Mouse (Mus musculus): Measurements from ENCODE around the gene Catsper3.

The Catsper3 gene

DNA sequence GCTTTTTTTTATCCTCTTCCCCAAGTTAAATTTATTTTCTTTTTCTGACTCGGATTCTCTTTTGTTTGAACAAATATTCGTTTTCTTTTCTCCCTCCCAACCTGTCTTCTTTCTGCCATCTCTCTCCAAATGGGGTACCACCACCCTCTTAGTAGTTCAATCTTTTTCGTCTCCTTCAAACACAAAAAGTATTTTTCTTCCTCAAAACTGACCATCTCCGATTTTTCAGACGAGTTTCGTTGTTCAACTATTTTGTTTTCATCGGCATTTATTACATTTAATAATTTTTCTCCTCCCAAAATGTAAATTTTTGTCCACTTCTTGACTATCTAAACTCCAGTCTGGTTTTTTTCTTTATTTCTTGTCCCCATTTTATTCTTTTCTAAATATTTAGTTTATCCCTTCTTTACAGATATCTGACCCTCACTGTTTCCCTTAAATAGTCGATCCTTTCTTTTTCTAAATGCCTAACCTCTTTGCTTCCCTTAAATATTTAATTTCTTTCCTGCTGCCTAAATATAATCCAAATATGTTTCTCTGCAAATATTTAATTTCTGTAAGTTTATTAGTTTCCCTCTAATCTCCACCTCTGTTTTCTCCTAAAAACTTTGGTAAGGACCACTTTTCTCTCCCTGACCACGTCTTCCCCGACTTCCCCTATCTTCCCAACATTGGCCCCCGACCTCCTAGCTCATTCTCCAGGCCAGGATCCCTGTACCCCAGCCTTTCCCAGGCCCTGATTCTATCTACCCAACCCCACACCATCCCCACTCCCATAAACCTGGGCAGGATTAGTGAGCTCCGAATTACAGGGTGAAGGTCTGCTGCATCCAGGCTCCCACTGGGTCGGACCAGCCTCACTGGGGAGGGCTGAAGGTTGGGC is 42.7 kb downstream of the Catsper3 start:
- DNase-seq (ENCODE audit: low spot score in 2 of 2): no peak

DNA sequence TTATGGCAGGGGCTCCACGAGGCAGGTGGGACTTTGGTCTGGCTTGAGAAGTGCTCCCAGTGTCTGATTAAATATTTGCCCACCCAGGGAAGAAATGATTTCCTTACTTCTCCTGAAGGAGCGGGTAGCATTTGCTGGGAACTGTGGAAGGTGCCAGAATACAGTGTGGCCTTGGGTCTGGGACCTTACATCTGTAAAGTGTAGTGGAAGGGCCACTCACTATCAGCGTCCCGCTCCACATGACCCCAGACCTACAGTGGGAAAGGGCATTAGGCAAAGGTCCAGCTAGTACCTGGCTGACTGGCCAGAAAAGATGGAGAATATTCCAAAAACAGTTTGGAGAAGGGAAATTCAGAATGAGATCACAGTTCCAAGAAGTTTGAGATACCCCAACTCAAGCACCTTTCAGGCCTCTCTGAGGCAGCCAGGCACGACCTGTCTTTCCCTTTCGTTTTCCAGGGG is 43.3 kb downstream of the Catsper3 start:
- no peak for DNase-seq (ENCODE audit: low spot score in 2 of 2)

DNA sequence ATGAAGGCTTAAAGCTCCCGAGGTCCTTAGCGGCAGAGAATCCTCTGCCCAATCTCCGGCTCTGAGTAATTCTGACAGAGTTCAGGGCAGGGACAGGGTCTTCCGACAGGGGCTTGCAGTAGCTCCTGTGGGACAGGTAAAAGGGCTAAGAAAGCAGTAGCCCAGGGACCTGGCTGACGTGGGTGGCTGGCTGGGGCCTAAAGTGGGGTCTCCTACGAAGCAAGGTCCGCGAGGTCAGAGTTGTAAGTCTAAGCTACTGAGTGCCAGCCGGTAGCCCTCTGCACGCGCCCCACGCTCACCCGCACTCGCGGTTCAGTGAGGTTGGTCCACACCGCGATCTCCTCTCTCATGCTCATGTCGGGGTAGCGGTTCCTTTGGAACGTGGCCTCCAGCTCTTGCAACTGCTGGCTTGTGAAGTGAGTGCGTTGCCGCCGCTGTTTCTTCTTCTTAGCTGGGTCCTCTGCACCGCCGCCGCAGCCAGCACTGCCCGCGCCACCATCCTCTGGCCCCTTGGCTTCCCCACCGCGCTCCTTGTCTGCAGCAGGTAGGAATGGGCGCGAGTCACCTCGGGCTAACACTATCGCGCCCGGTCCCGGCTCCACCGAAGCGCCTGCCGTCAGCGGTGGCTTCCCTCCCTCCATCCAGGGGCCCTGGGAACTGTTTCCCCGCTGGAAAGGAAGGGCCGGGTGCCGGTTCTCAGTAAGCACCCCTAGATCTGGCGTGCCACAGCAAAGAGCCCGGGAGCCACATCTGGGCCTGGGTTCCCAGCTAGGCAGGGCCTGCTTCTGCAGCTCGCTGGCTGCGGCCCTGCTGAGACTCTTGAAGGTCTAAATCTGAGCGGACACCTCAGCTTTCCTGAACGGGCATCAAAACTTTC is 44.0 kb downstream of the Catsper3 start:
- DNase-seq (ENCODE audit: low spot score in 2 of 2): no peak

DNA sequence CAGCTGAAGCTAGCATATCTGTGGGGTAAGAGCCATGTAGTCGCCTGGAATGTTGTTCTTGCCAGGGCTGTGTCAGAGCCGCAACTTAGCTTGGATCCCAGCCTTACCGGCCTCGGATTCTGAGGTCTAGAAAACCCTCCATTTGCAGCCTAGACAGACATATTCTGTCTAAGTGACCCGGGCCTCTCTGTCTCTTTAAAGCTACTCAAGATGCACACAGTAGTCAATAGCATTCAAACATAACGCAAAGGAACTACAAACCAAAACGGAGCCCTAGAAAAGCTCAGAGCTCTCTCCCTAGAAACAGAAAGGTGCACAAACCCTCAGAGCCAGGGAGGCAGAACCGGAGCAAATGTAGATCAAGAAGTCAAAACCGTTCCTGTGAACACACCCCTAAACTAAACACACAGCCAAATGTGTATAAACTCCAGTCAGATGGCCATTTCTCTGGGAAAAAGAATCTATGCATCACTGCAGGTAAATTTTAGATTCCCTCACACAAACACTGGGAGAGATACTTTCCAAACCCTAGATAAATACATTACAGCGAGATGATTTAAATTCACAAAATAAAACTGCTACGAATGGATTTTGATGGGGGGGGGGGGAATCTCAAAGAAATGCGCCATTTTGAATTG is 44.8 kb downstream of the Catsper3 start:
- DNase-seq (ENCODE audit: low spot score in 2 of 2): no peak

DNA sequence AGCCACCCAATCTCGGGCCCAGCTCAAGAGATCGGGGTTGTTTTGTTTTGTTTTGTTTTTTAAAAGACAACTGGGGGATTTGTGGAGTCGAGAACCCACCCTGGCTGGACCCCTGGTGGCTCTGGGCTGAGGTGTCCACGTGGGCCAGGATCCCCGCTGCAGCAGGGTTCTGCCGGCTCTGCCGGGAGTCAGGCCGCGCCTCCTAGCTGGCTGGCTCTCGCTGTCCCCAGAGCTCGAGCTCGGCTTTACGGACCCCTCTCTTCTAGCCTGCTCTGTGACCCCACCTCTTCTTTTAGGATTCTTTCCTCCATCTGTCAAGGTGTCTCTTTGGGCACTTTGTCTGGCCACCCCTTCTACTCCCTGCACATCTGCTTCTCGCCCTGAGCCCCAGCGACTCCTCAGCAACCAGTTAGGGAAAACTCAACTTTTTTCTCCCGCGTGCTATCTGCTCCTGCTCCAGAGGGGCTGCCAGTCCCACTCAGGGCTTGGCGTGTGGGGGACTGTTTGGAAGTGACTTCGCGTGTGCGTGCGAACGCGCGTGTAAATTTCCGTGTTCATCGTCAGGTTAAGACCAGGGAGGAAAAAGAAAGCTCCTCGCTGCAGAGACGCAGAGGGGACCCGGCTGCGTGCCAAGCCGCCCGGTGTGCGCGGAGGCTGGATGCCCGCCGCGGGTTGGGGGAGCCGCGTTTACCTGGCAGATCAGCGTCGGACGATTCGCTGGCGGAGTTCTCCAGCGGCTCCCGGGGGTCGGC is 45.9 kb downstream of the Catsper3 start:
- DNase-seq (ENCODE audit: low spot score in 2 of 2): no peak

DNA sequence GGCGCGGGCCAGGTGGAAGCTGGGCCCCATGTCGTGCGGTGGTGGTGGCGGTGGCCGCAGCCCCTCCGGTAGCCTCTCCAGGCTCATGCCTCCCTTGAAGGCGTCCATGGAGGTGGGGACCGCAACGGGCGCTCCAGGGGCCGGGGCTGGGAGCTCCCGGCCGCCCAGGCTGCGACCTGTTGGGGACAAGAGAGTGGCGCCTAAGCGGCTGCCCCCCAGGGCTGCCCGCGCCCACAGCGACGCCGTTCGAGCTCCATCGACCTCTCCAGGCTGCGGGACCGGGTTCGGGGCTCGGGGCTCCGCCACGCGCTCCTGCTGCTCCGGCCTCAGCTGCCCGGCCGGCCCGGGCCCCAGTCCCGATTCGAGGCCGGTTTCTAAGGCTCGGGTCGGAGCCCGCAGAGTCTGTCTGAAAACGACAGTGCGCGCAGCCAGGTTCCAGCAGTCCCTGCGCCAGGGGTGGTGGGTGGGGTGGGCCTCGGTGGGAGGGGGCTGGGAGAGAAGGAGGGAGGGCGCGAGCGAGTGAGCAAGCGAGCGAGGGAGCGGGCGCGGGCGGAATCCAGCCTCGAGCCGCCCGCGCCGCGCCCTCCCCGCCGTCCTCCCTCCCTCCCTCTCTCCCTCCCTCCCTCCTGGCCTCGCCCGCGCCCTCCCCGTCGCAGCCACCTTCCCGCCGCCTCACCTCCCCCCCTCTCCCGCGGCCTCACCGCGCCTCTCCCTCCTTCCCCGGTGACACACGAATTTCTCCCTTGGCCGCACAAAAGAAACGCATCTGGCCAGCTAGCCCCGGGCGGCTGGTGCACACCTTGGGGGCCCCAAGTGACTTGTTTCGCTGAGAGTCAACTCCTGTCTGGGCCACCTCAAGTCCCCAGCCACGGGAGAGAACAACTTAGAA is 46.7 kb downstream of the Catsper3 start:
- no peak for DNase-seq (ENCODE audit: low spot score in 2 of 2)

DNA sequence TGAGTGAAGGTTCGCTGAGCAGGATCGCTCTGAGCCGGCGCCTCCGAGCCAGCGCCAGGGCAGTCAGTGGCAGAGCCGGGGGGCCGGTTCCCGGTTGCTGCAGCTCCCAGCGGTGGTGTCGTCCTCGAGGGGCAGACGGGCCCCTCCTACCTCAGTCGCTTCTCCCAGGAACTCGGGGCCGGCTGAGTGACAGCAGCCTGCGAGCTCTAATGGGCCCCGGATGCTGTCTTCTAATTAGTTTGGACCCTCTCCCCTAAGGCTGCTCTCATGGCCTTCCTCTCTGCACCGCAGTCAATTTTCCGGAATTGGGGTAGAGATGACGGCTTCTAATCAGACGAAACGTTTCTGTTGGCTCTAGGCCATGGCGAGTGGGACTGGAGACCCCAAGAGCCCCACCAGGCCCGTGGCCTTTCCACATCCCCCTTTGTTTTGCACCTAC is 47.4 kb downstream of the Catsper3 start:
- DNase-seq (ENCODE audit: low spot score in 2 of 2): no peak

DNA sequence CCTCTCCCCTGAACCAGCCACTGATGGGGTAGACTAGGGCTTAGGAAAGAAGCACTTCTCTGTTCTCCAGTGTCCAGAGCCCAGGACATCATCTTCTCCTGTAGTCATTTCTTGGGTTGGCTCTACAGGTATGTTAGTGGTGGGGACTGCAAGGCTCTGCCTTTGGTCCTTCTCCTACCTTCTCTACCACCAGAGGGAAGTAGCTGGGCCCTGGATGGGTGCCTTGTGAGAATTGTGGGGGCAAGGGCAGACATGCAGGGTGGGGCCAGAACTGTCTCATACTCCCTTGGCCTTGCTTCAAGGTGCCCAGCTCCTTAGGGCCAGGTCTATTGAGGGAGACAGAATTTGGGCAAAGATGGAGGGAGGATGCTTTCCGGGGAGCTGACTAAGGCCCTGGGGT is 48.2 kb downstream of the Catsper3 start:
- DNase-seq (ENCODE audit: low spot score in 2 of 2): no peak

DNA sequence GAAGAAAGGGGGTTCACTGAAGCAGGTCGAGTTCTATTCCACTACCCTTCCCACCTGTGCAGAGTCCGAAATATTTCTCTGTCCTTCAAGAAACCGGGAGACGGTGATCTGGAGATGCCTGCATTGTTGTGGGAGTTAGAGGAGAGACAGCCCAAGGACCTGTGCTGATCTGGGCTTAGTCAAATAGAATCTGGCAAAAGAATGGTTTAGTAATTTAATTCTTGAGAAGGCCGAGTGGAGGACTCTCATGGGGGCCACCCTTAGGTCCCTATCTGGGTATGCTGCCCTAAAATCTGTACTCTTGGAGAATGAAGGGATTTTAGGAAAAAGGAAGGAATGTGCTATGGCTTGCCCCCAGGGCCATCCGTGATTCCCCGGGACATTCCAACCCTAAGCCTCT is 49.6 kb downstream of the Catsper3 start:
- no peak for DNase-seq (ENCODE audit: low spot score in 2 of 2)

DNA sequence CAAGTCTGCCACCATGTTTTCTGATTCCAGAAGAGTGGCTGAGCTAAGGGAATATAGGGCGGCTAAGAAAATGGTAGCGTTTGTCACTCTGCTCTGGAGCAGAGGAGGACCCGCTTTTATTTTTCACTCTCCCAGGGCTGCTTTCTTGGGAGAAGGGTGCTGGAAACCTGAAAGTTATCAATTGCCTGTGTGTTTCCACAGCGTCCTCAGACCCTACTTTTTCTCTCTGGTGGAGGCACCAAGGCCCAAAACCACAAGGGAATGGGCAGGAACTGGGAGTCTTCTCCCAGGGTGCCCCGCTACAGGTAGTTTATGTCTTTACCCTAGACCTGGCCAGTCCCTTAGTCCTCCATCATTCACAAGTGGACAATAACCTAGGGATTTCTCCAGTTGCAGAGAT is 50.3 kb downstream of the Catsper3 start:
- DNase-seq (ENCODE audit: low spot score in 2 of 2): no peak

DNA sequence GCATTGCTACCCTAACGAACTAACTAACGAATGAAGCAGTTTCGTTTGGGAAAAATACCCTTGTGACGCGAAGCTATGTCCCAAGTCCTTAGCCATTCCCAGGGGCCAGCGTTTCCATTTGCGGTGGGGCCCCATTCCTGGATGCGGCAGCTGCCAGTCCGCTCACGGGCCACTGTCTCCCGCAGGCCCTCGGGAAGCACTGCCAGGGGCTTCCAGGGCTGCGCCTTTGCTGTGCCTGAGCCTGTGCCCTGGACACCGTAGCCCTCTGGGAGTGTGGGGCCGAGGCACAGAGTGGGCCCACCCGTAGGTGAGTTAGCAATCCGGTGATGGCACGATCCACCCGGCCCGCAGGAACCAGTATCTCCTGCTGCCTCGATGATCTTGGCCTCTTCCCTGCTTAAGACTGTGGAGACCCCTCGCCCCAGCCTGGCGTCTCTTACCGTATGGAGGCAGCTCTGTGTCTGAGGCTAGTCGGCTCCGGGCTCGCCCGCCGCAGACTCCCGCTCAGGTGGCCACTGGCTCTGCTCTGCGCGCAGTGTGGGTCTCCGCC is 51.3 kb downstream of the Catsper3 start:
- no peak for DNase-seq (ENCODE audit: low spot score in 2 of 2)

DNA sequence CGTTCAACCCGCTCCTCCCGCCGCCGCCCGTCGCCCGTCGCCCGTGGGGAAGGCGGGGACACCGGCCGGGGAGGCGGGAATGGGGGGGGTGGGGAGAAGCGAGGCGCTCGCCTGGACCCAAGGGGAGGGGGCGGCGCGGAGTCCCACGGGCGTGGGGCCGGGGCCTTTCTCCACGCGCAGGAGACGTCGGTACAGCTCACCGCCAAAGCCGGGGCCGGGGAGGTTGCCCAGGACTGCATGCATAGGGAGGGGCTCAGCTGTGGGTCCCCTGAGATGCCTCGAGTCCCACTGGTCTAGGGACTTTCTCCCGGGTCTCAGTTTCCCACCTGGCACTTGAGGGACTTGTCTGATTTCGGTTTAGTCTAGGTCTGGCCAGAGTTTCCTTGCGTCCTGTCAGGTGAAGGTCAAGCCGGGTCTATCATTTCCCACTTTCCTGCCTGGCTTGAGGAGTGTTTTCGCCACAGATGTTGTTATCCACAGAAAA is 51.8 kb downstream of the Catsper3 start, which contains the start of gene Pitx1:
Pitx1 (minus strand) TSS at position 51 of the 484 bp plus-strand sequence.
- DNase-seq (ENCODE audit: low spot score in 2 of 2): no peak

DNA sequence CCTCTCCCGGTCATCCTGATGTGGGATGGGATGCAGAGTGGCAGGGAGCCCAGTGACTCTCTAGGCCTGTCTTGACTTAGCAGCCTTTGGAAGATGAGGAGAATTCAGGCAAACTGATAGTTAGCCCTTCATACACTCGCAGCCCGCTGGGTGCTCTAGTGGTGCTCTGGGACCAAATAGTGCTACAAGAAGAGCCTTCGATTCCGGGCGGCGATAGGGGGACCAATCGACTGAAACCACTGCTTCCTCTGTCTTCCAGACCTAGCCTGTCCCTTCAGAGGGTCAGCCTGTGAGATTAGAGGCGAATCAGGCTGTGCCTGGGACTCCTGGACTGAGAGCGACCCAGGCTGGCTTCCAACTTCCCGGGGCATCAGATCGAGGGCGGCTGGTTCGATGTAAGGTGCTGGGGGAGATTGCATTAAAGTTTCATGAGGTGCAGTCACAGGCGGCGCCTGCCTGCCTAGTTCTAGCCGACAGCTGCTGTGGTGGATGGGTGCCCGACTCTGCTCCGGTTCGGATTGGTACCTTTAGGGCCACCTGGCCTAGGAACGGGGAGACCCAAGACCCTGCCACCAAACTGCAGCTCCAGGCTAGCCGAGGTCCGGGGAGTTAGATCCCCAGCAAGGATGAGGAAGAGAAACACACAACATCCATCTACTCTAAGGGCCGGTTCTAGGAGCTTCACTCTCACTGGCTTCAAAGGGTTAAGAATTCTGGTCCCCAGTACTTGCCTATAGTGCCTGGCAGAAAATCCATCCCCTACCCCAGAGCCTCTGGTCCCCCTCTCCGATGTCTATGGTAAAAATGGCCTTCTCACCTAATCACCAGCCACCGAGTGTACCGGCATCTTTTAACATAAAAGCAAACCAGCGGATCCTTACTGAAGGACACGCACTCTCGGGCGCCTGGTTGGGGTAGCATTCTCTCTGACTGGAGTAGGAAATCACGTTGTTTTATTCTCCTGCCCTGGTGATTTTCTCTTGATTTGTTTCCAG is 52.7 kb downstream of the Catsper3 start:
- DNase-seq (ENCODE audit: low spot score in 2 of 2): no peak

DNA sequence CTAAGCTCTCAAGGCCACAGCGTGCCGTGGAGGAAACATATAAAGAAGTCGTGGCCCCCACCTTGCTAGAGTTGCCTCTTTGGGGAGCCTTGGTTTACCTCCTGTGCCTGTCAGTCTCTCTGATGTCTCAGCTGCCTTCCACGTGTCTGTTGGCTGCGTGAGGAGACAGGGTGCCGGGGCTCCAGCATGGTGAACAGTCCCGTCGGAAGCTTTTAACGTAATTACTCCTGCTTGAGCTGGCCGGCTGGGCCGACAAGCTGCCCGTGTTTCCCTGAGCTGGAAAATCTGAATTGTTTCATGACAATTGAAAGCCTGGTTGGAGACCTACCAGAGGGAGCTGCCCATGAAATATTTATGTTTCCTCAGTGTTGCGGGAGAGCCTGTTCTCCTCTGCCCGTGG is 55.9 kb downstream of the Catsper3 start:
- DNase-seq (ENCODE audit: low spot score in 2 of 2): no peak

DNA sequence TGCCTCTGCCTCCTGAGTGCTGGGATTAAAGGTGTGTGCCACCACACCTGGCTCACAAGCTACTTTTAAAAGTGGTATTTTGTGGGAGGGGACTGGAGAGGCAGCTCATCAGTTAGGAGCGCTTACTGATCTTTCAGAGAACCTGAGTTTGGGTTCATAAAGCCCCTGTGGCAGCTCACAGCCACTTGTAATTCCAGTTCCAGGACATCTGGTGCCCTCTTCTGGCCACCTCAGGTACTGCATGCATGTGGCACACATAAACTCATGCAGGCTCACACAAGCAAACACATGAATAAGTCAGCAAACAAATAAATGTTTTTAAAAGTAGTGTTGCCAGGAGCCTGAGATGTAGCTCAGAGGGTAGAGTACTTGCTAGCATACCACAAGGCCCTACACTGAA is 59.3 kb downstream of the Catsper3 start:
- DNase-seq (ENCODE audit: low spot score in 2 of 2): no peak

DNA sequence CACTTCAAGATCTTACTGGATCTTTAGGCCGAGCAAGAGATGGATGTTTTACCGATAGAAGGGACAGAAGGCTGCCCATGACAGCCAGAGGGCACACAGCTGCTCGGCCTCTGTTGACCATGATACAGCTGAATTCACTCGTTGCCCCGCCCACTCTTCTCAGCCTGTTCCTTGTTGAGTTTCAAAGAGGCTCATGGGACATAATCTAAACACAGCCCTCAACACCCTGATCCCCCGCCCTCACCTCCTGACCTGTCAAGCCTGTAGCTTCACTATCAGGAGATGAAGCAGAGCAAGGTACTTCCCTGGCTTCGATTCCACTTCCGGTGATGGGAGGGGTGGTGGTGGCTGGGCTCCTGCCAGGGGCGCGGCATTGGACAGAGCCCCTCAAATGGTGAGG is 63.4 kb downstream of the Catsper3 start:
- no peak for DNase-seq (ENCODE audit: low spot score in 2 of 2)

DNA sequence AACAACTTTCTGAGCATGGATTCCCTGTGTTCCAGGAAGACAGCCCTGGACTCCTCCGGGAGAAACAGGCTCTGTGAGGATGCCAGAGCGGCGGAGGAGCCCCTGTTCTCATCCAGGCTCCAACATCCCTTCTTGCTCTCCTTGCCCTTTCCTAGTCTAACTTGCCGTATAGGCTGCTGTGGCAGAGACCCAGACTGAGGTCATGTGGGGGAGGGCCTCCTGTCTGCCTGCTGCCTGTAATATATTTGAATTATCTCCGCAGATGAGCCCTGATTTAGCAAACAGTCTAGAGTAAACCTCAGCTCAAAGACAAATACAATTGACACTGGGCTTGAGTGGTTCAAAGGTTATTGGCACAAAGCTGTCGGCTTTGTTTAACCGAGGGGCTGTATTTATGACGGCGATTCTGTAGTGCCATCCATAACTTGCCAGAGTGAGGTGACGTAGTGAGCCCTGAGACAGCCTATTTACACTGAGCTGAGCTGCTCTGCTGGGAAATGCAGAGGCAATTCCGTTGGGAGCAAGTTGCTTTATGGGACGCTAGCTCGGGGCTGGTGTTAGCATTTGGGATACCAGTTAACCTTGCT is 64.3 kb downstream of the Catsper3 start:
- DNase-seq (ENCODE audit: low spot score in 2 of 2): no peak

DNA sequence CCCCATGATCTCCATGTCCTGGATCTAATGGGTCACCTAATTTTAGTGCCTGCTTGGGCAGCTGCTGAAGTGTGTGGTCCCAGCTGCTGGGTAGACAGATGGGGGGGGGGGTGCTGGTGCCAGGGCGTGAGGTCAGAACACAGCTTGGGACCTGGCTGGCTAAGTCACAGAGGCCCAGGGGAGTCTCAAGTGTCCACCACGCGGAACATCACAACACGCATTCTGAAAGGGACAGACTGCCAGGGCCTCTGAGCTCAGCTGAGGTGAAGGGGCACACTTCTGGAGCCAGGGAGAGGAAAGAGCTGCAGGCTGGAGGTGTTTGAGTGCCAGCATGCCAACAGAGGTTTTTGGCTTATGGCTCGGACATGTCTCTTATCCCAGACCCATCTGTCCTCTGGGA is 66.4 kb downstream of the Catsper3 start:
- DNase-seq (ENCODE audit: low spot score in 2 of 2): no peak

All from right cerebral cortex, postnatal 10 days (tissue).